Mouse (Mus musculus) urinary bladder, postnatal 14 days (tissue): Measurements from ENCODE around the gene Zfp352.
"Not testable (repeated sequence)": the region's sequence is repeated elsewhere in the genome, so short reads cannot be mapped to it uniquely, and the experiment has no call there.

ENCODE experiments used
- DNase-seq: peaks from one replicate; pipeline ENCODE4 v3.0.0; 2021; ENCODE audit warnings: low spot score

Zfp352 gene

GRCm38 (mm10) chr4:90218520-90218919, at the start of gene Zfp352:
Gene Zfp352, plus strand, starts transcription at chr4:90218820.
- no peak for DNase-seq

- DNase-seq, result no peak
Observed at GRCm38 (mm10) chr4:90170890-90171483, 47.6 kb upstream of the Zfp352 start.

GRCm38 (mm10) chr4:90174036-90174435, 44.6 kb upstream of the Zfp352 start:
- no peak for DNase-seq

- no peak for DNase-seq
Observed at GRCm38 (mm10) chr4:90203421-90203820, 15.2 kb upstream of the Zfp352 start.

- no peak for DNase-seq
Observed at GRCm38 (mm10) chr4:90211475-90211874, 7.1 kb upstream of the Zfp352 start.

GRCm38 (mm10) chr4:90212076-90212475, 6.5 kb upstream of the Zfp352 start:
- DNase-seq, result no peak

- not testable (repeated sequence) for DNase-seq
Observed at GRCm38 (mm10) chr4:90235646-90236045, 17.0 kb downstream of the Zfp352 start.

- no peak for DNase-seq
Observed at GRCm38 (mm10) chr4:90269781-90270180, 51.2 kb downstream of the Zfp352 start.
